Mouse (Mus musculus) C2C12 (cell line): ENCODE measurements around the gene Cnot9.

Source experiments
- CEBPB ChIP-seq: IDR thresholded peaks from one replicate; pipeline ENCODE4 v1.6.1; 2011; ENCODE audit warnings: low read depth, mild to moderate bottlenecking, control low read depth, moderate library complexity
- CTCF ChIP-seq: IDR thresholded peaks from one replicate; pipeline ENCODE4 v1.5.1; 2011; ENCODE audit not compliant: control insufficient read depth, insufficient read depth, insufficient read length
- MAX ChIP-seq: IDR thresholded peaks from one replicate; pipeline ENCODE4 v1.6.1; 2011; ENCODE audit warnings: mild to moderate bottlenecking, control low read depth
- USF1 ChIP-seq: IDR thresholded peaks from one replicate; pipeline ENCODE4 v1.6.1; 2011; ENCODE audit warnings: low read depth, mild to moderate bottlenecking, control low read depth, moderate library complexity

GRCm38 (mm10) chr1:74511306-74511705 lies 5.4 kb downstream of the Cnot9 start:
- no peak for TF ChIP-seq CTCF
- no peak for TF ChIP-seq CEBPB
- TF ChIP-seq USF1: no peak
- TF ChIP-seq MAX: no peak
